Mouse (Mus musculus) liver, embryonic 14.5 days (tissue): ENCODE data around the gene Cfap43. TPM values are rescaled to one million over a fixed set of nuclear protein-coding genes. Genes with fewer than 3 reads are reported as not detected.

Experiments used
- ATAC-seq: fragments of 200-750 bp; cut with Nextera tagmentation; 2 replicates; pipeline ENCODE4 v1.8.0; 2017; ENCODE audit warnings: moderate number of reproducible peaks, mild to moderate bottlenecking, moderate library complexity; ENCODE audit not compliant: insufficient read depth
- DNase-seq, 3 experiments: peaks; one replicate each; pipeline ENCODE4 v3.0.0-alpha.2; 2012 to 2013; ENCODE audit warnings: low read depth in 3 of 3, low spot score in 3 of 3
- H3K27ac ChIP-seq: fragments of 300-500 bp; sonication (generic); 2 replicates; pipeline ENCODE4 v1.5.1; 2014; ENCODE audit warnings: moderate library complexity, mild to moderate bottlenecking, control low read depth, inconsistent platforms
- H3K27me3 ChIP-seq: fragments of 300-500 bp; sonication (generic); 2 replicates; pipeline ENCODE4 v1.6.1; 2014; ENCODE audit warnings: mild to moderate bottlenecking, low read length, moderate library complexity; ENCODE audit not compliant: control insufficient read depth, insufficient read depth
- H3K36me3 ChIP-seq: fragments of 300-500 bp; sonication (generic); replicated peaks from 2 replicates; pipeline ENCODE4 v1.6.1; 2014; ENCODE audit warnings: low read depth; ENCODE audit not compliant: control insufficient read depth, insufficient read depth
- H3K4me1 ChIP-seq, 2 experiments: fragments of 200-500 bp in 1 of 2; fragments of 300-500 bp in 1 of 2; sonication (generic) in 1 of 2; replicated peaks; 2 replicates each; pipeline ENCODE4 v1.6.1; 2012 to 2014; ENCODE audit warnings: antibody characterized with exemption in 1 of 2, inconsistent platforms in 1 of 2, low read length in 1 of 2; ENCODE audit not compliant: control insufficient read depth in 2 of 2, insufficient read depth in 2 of 2
- H3K4me2 ChIP-seq: fragments of 300-500 bp; sonication (generic); 2 replicates; pipeline ENCODE4 v1.6.1; 2014; ENCODE audit warnings: low read depth, mild to moderate bottlenecking, control low read depth, moderate library complexity
- H3K4me3 ChIP-seq, 2 experiments: fragments of 200-500 bp in 1 of 2; fragments of 300-500 bp in 1 of 2; sonication (generic) in 1 of 2; 2 replicates each; pipeline ENCODE4 v1.5.1; 2012 to 2014; ENCODE audit warnings: low read depth in 2 of 2, low read length in 2 of 2, mild to moderate bottlenecking in 2 of 2, control low read depth in 1 of 2, inconsistent platforms in 1 of 2, moderate library complexity in 1 of 2; ENCODE audit not compliant: insufficient read depth in 1 of 2
- H3K9ac ChIP-seq: fragments of 300-500 bp; sonication (generic); replicated peaks from 2 replicates; pipeline ENCODE4 v1.6.1; 2014; ENCODE audit warnings: mild to moderate bottlenecking, control low read depth, moderate library complexity
- H3K9me3 ChIP-seq: fragments of 300-500 bp; sonication (generic); 2 replicates; pipeline ENCODE4 v1.6.1; 2016; ENCODE audit warnings: low read length, mixed read lengths; ENCODE audit not compliant: control insufficient read depth
- CTCF ChIP-seq: IDR thresholded peaks from 2 replicates; pipeline ENCODE4 v1.5.1; 2016; ENCODE audit warnings: antibody characterized with exemption, low read depth, control low read depth
- EP300 ChIP-seq: IDR thresholded peaks from 2 replicates; pipeline ENCODE4 v1.6.1; 2016; ENCODE audit warnings: antibody characterized with exemption, low read depth
- WGBS: fragments of 180-500 bp; shearing (Covaris S2); extraction: QIAGEN DNeasy Blood & Tissue Kit; methylation state at CpG from one replicate; pipeline ENCODE4 v1.1.7; 2014; ENCODE audit not compliant: insufficient replicate concordance; 5-methylcytosine and 5-hydroxymethylcytosine counted together
- polyA plus RNA-seq, 2 experiments: library from polyadenylated mRNA; depleted of rRNA in 1 of 2; stranded (reverse) in 1 of 2; unstranded in 1 of 2; fragments of >200 nt; fragmentation: Nextera tagmentation in 1 of 2; extraction: Ambion mirVana in 1 of 2; gene quantifications; 2 replicates each; pipeline versions ENCODE4 v1.2.1 to v1.2.3; 2012 to 2014

The Cfap43 gene
- polyA plus RNA-seq, 2 experiments: 0.05 TPM; not detected in 1

DNA sequence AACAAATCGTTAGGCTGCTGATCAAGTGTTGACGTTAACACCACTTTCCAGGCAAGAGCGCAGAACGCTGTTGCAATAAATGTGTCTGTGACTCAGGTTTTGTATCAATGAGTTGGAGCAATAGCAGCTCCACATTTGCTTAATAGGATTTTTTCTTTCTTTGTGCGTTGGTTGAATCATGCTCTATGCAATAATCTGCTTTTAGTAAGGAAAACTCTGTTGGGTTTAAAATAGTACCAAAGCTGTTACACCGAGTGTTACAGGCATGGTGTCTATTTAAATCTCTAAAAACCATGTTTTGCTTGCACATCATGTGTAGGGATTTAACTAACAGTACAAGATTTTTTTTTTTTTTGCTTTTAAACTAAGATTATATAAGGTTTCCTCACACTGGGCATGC lies 20.3 kb upstream of the Cfap43 start:
- H3K27ac ChIP-seq: no peak overlapping the region
- H3K9ac ChIP-seq: no peak overlapping the region
- TF ChIP-seq CTCF (no peak), EP300 (no peak)
- ATAC-seq (no peak), DNase-seq (no peak)
- no peak overlapping the region for H3K4me2 ChIP-seq
- H3K36me3 ChIP-seq: no peaks in the 10 kb centered on the region
- H3K4me3 ChIP-seq: no peak overlapping the region
- WGBS: 65% methylated on average over 6 of the region's 6 CpGs
- no peaks in the 10 kb centered on the region for H3K9me3 ChIP-seq
- H3K27me3 ChIP-seq: peaks cover 14% of the 10 kb centered on the region
- no peaks in the 10 kb centered on the region; a peak in 1 of 4 replicates for H3K4me1 ChIP-seq

DNA sequence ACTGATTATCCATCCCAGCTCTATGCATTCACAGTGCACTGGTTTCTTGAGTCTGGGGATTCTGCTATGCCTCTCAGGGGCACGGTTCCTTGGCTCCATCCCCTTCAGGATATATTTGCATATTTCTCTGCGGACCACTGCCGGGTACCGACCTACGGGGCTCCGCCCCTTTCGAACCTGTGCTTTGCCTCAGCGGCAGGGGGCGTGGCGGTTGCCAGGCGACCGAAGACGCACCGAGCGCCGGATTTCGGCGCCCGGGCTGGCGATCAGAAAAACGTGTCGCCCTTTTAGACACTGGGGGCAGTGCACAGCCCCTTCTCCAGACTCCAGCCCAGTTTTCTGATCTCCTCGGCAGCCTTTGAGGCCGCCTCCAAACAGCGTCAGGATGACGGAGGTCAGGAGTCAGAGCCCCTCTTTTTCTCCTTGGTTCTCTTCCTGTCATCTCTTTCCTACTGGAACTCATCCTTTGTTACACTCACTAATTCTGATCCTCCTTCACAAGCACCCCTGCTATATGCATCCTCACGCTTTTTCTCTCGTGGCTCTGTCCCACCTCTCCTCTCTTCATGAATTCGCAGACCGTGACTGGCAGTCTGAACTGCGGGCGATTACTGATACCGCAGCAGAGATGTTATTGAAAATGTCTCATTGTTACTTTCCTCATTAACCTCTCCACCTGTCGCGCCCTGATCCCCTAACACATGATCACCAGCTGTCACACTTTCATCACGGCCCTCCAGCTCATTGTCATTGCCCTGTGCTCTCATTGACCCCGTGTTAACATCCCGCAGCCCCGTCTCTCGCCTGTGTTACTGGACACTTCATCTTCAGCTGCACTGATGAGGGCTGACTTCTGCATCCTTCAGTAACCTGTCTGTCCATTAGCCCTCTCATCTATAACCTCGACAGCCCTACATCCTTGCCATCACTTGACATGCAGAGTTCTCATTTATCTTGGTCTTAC lies 18.6 kb upstream of the Cfap43 start, which contains the start of gene Cfap58:
TSS of gene Cfap58 (plus strand) at position 233 of the 964 bp plus-strand sequence.
- Histone ChIP-seq H3K9me3 (no peaks in the 10 kb centered on the region), H3K36me3 (no peaks in the 10 kb centered on the region), H3K27me3 (peaks cover 14% of the 10 kb centered on the region), H3K4me2 (peak within 1 kb of the TSS; percentile 40), H3K9ac (no peak within 1 kb of the TSS), H3K4me1 (no peaks in the 10 kb centered on the region; a peak in 1 of 4 replicates), H3K4me3 (peak within 1 kb of the TSS; percentile 19 to 45), H3K27ac (no peak within 1 kb of the TSS)
- TF ChIP-seq EP300 (no peak), CTCF (peak; percentile 37)
- 10% methylated on average over 41 of the region's 41 CpGs for WGBS
- DNase-seq: peak in 1 of 3 experiments; percentile 16
- peak; percentile 23; the same call in 1 of the 2 replicates for ATAC-seq

DNA sequence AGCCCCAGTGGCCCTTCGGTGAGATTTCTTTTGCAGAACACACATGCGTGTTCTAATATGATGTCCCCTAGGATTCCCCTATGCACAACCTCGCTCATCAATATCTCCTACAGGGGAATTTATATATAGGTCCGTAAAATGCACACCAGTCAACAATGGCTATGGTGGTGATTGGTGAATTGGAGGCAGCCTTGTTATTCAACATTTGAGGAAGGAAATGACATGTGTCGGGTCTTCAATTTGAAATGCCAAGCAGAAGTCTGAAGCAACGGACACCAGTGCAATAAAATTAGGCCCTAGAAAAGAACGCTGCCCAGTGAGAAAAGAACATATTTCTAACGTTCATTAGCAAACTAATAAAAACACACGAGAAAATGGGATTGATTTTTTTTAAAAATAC lies 17.9 kb upstream of the Cfap43 start:
- Histone ChIP-seq H3K9me3 (no peaks in the 10 kb centered on the region), H3K4me3 (no peak overlapping the region), H3K36me3 (no peaks in the 10 kb centered on the region), H3K4me1 (no peaks in the 10 kb centered on the region; a peak in 1 of 4 replicates), H3K27ac (no peak overlapping the region), H3K27me3 (peaks cover 14% of the 10 kb centered on the region), H3K4me2 (peak overlapping the region; percentile 40), H3K9ac (no peak overlapping the region)
- 32% methylated on average over 9 of the region's 9 CpGs for WGBS
- DNase-seq (no peak), ATAC-seq (no peak)
- no peak for TF ChIP-seq CTCF
- TF ChIP-seq EP300: no peak

DNA sequence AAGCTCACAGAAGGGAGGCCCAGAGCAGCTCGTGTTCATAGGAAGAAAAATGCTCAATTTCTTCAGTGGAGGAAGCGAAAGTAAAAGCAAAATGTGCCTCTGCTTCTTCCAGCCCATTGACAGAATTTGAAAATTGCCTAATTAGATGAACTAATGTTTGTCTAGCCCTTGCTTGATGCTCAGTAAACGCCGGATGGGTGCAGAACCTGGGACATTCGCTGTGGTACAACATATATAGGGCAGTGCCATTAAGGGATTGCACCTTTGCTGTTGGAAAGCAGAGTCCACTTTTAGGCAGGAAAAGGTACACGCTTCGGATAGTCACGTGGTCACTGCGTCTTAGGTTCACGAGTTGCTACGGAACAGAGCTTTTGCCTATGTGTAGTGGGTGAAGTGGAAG lies 17.4 kb upstream of the Cfap43 start:
- H3K27me3 ChIP-seq: peaks cover 14% of the 10 kb centered on the region
- H3K9ac ChIP-seq: no peak overlapping the region
- ATAC-seq: no peak
- H3K4me1 ChIP-seq: no peaks in the 10 kb centered on the region; a peak in 1 of 4 replicates
- no peaks in the 10 kb centered on the region for H3K9me3 ChIP-seq
- H3K4me3 ChIP-seq: no peak overlapping the region
- DNase-seq: no peak
- H3K4me2 ChIP-seq: no peak overlapping the region
- H3K36me3 ChIP-seq: no peaks in the 10 kb centered on the region
- WGBS: 70% methylated on average over 11 of the region's 11 CpGs
- H3K27ac ChIP-seq: no peak overlapping the region
- TF ChIP-seq CTCF (no peak), EP300 (no peak)

DNA sequence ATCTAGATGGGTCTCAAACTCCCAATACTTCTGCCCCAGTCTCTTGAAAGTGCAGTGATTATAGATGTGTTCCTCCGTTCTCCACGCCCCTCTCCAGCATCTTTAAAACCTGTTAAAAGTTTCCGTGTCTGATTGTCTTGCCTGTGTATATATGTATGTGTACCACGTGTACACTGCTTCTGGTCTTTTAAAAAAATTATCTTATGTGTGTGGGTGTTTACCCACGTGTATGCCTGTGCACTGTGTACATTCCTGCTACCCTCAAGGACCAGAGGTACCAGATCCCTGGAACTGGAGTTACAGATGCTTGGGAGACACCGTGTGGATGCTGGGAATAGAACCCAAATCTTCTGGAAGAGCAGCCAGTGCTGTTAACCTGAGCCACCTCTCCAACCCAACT lies 16.4 kb upstream of the Cfap43 start:
- Histone ChIP-seq H3K4me3 (no peak overlapping the region), H3K36me3 (no peaks in the 10 kb centered on the region), H3K9me3 (no peaks in the 10 kb centered on the region), H3K9ac (no peak overlapping the region), H3K27ac (no peak overlapping the region), H3K4me1 (no peaks in the 10 kb centered on the region; a peak in 1 of 4 replicates), H3K4me2 (no peak overlapping the region), H3K27me3 (peaks cover 14% of the 10 kb centered on the region)
- 66% methylated on average over 6 of the region's 6 CpGs for WGBS
- ATAC-seq (no peak), DNase-seq (no peak)
- TF ChIP-seq CTCF (no peak), EP300 (no peak)
